Mouse (Mus musculus) C2C12 (cell line): ENCODE data around the gene Zbtb8os. TPM values are rescaled to one million over a fixed set of nuclear protein-coding genes. Genes with fewer than 3 reads are reported as not detected.

Experiments used
- H3K27me3 ChIP-seq: one replicate; pipeline ENCODE4 v1.6.1; 2011; ENCODE audit not compliant: control insufficient read depth, insufficient read depth, insufficient read length
- H3K36me3 ChIP-seq: one replicate; pipeline ENCODE4 v1.6.1; 2011; ENCODE audit not compliant: control insufficient read depth, insufficient read depth
- H3K4me3 ChIP-seq: one replicate; pipeline ENCODE4 v1.5.1; 2011; ENCODE audit warnings: mild to moderate bottlenecking, control low read depth; ENCODE audit not compliant: poor library complexity, insufficient read depth, severe bottlenecking
- H3K79me2 ChIP-seq: one replicate; pipeline ENCODE4 v1.6.1; 2011; ENCODE audit not compliant: control insufficient read depth, insufficient read depth
- H3K79me3 ChIP-seq: one replicate; pipeline ENCODE4 v1.6.1; 2011; ENCODE audit warnings: low read depth, control low read depth
- H3ac ChIP-seq: one replicate; pipeline ENCODE3; 2011; ENCODE audit warnings: low read depth; ENCODE audit not compliant: control insufficient read depth, insufficient read length
- CEBPB ChIP-seq: IDR thresholded peaks from one replicate; pipeline ENCODE4 v1.6.1; 2011; ENCODE audit warnings: low read depth, mild to moderate bottlenecking, control low read depth, moderate library complexity
- CTCF ChIP-seq: IDR thresholded peaks from one replicate; pipeline ENCODE4 v1.5.1; 2011; ENCODE audit not compliant: control insufficient read depth, insufficient read depth, insufficient read length
- FOSL1 ChIP-seq: IDR thresholded peaks from one replicate; pipeline ENCODE4 v1.8.0; 2011; ENCODE audit warnings: mild to moderate bottlenecking, low read length; ENCODE audit not compliant: poor library complexity, insufficient read depth, severe bottlenecking
- MAX ChIP-seq: IDR thresholded peaks from one replicate; pipeline ENCODE4 v1.6.1; 2011; ENCODE audit warnings: mild to moderate bottlenecking, control low read depth
- MYOD1 ChIP-seq: IDR thresholded peaks from one replicate; pipeline ENCODE4 v1.6.1; 2011; ENCODE audit warnings: low read depth; ENCODE audit not compliant: control insufficient read depth, insufficient read length
- MYOG ChIP-seq: IDR thresholded peaks from one replicate; pipeline ENCODE4 v1.6.1; 2011; ENCODE audit not compliant: control insufficient read depth, insufficient read length; ENCODE audit errors: extremely low read depth
- USF1 ChIP-seq: IDR thresholded peaks from one replicate; pipeline ENCODE4 v1.6.1; 2011; ENCODE audit warnings: low read depth, mild to moderate bottlenecking, control low read depth, moderate library complexity
- polyA plus RNA-seq: library from polyadenylated mRNA; unstranded; fragments of >200 nt; fragmentation: generic; extraction: Trizol; gene quantifications from one replicate; pipeline ENCODE4 v1.2.1, GENCODE M21; 2012; ENCODE audit warnings: missing spikeins

Gene Zbtb8os
- polyA plus RNA-seq, 1 experiment = 31.2 TPM

GRCm38 (mm10) chr4:129386269-129386946 is 50.9 kb downstream of the Zbtb8os start:
- TF ChIP-seq CEBPB = no peak
- TF ChIP-seq MYOG = no peak
- TF ChIP-seq FOSL1 = no peak
- no peak for TF ChIP-seq MAX
- no peak for TF ChIP-seq CTCF
- Histone ChIP-seq H3K27me3 (no peaks in the 10 kb centered on the region), H3K4me3 (no peak overlapping the region), H3K79me3 (no peaks in the 10 kb centered on the region), H3K79me2 (no peaks in the 10 kb centered on the region), H3ac (no peak overlapping the region), H3K36me3 (no peaks in the 10 kb centered on the region)

GRCm38 (mm10) chr4:129386989-129387388 is 51.5 kb downstream of the Zbtb8os start:
- Histone ChIP-seq H3K36me3 (no peaks in the 10 kb centered on the region), H3ac (no peak overlapping the region), H3K4me3 (no peak overlapping the region), H3K79me3 (no peaks in the 10 kb centered on the region), H3K27me3 (no peaks in the 10 kb centered on the region), H3K79me2 (no peaks in the 10 kb centered on the region)
- TF ChIP-seq MAX (no peak), CTCF (no peak), MYOG (no peak), FOSL1 (no peak), USF1 (no peak)

GRCm38 (mm10) chr4:129388404-129388803 is 52.9 kb downstream of the Zbtb8os start:
- Histone ChIP-seq H3K79me3 (no peaks in the 10 kb centered on the region), H3K27me3 (no peaks in the 10 kb centered on the region), H3ac (no peak overlapping the region), H3K4me3 (no peak overlapping the region), H3K36me3 (no peaks in the 10 kb centered on the region), H3K79me2 (no peaks in the 10 kb centered on the region)
- TF ChIP-seq USF1 (no peak), MYOD1 (no peak), MAX (no peak)

- TF ChIP-seq FOSL1 = no peak
- no peak for TF ChIP-seq MAX
- no peak for TF ChIP-seq MYOG
- TF ChIP-seq USF1 = no peak
- no peak for TF ChIP-seq CTCF
- TF ChIP-seq CEBPB = no peak
- H3K4me3 ChIP-seq = no peak overlapping the region
- no peaks in the 10 kb centered on the region for H3K79me3 ChIP-seq
- H3K27me3 ChIP-seq = no peaks in the 10 kb centered on the region
- H3ac ChIP-seq = no peak overlapping the region
- H3K79me2 ChIP-seq = no peaks in the 10 kb centered on the region
- no peaks in the 10 kb centered on the region for H3K36me3 ChIP-seq
These were observed 54.8 kb downstream of the Zbtb8os start for GRCm38 (mm10) chr4:129390216-129390743.

GRCm38 (mm10) chr4:129390936-129391557 is 55.6 kb downstream of the Zbtb8os start:
- no peak overlapping the region for H3ac ChIP-seq
- H3K27me3 ChIP-seq = no peaks in the 10 kb centered on the region
- TF ChIP-seq MYOG (no peak), USF1 (no peak), FOSL1 (no peak), CEBPB (no peak), MYOD1 (no peak), CTCF (no peak), MAX (no peak)
- no peak overlapping the region for H3K4me3 ChIP-seq
- H3K79me3 ChIP-seq = no peaks in the 10 kb centered on the region
- no peaks in the 10 kb centered on the region for H3K79me2 ChIP-seq
- no peaks in the 10 kb centered on the region for H3K36me3 ChIP-seq

GRCm38 (mm10) chr4:129394089-129394870 is 58.8 kb downstream of the Zbtb8os start:
- TF ChIP-seq FOSL1 (no peak), CTCF (no peak), MYOG (no peak), MYOD1 (no peak), USF1 (no peak), CEBPB (no peak), MAX (no peak)
- Histone ChIP-seq H3K27me3 (no peaks in the 10 kb centered on the region), H3K79me3 (no peaks in the 10 kb centered on the region), H3K4me3 (no peak overlapping the region), H3K79me2 (no peaks in the 10 kb centered on the region), H3K36me3 (no peaks in the 10 kb centered on the region), H3ac (no peak overlapping the region)
